Mouse (Mus musculus) cerebellum, adult (tissue): ENCODE data around the gene Acox2.

Experiments
- ATAC-seq: cut with Nextera tagmentation; 2 replicates; pipeline ENCODE4 v1.9.2; 2017; ENCODE audit warnings: mild to moderate bottlenecking, moderate library complexity, mixed read lengths; ENCODE audit not compliant: insufficient number of reproducible peaks, low FRiP score, low TSS enrichment

Acox2 gene

GRCm38 (mm10) chr14:8250141-8250871 lies 8.8 kb downstream of the Acox2 start:
- ATAC-seq, result no peak

- no peak for ATAC-seq
Observed at GRCm38 (mm10) chr14:8249206-8249605, 9.9 kb downstream of the Acox2 start.

- ATAC-seq, result no peak
Observed at GRCm38 (mm10) chr14:8246878-8247277, 12.3 kb downstream of the Acox2 start.

GRCm38 (mm10) chr14:8244211-8244611 lies 14.9 kb downstream of the Acox2 start:
- no peak for ATAC-seq

GRCm38 (mm10) chr14:8243136-8243888 lies 15.8 kb downstream of the Acox2 start:
- ATAC-seq, result no peak

- peak; percentile 77; the same call in 1 of the 2 replicates for ATAC-seq
Observed at GRCm38 (mm10) chr14:8242388-8242920, 16.7 kb downstream of the Acox2 start.

GRCm38 (mm10) chr14:8241816-8242215 lies 17.3 kb downstream of the Acox2 start:
- ATAC-seq, result no peak

- ATAC-seq, result no peak
Observed at GRCm38 (mm10) chr14:8233252-8233651, 25.9 kb downstream of the Acox2 start.

GRCm38 (mm10) chr14:8232155-8232910 lies 26.8 kb downstream of the Acox2 start:
- ATAC-seq, result no peak

GRCm38 (mm10) chr14:8229367-8230019 lies 29.7 kb downstream of the Acox2 start:
- no peak for ATAC-seq

GRCm38 (mm10) chr14:8224805-8225204 lies 34.3 kb downstream of the Acox2 start:
- ATAC-seq, result no peak

- no peak for ATAC-seq
Observed at GRCm38 (mm10) chr14:8223506-8224293, 35.5 kb downstream of the Acox2 start.

GRCm38 (mm10) chr14:8222561-8222960 lies 36.6 kb downstream of the Acox2 start:
- ATAC-seq, result no peak

- ATAC-seq, result no peak
Observed at GRCm38 (mm10) chr14:8220912-8221311, 38.2 kb downstream of the Acox2 start.

- no peak for ATAC-seq
Observed at GRCm38 (mm10) chr14:8220306-8220705, 38.8 kb downstream of the Acox2 start.

GRCm38 (mm10) chr14:8219876-8220275 lies 39.3 kb downstream of the Acox2 start:
- ATAC-seq, result no peak

GRCm38 (mm10) chr14:8218730-8219380 lies 40.3 kb downstream of the Acox2 start:
- peak; percentile 33; the same call in 1 of the 2 replicates for ATAC-seq

GRCm38 (mm10) chr14:8218238-8218637 lies 40.9 kb downstream of the Acox2 start:
- no peak for ATAC-seq

GRCm38 (mm10) chr14:8216100-8216499 lies 43.1 kb downstream of the Acox2 start:
- no peak for ATAC-seq
